Mouse (Mus musculus): Measurements from ENCODE around the gene Mavs. TPM values are rescaled to one million over a fixed set of nuclear protein-coding genes. Genes with fewer than 3 reads are reported as not detected.

Mavs gene
- polyA plus RNA-seq, 1 experiment: 80.8 TPM

- H3K27me3 ChIP-seq (ENCODE audit: control insufficient read depth, insufficient read depth, low read length): no peaks in the 10 kb centered on the region
- no peak overlapping the region for H3K4me3 ChIP-seq (ENCODE audit: low read depth, low read length)
- H3K36me3 ChIP-seq (ENCODE audit: control insufficient read depth, insufficient read depth, low read length): peaks cover 49% of the 10 kb centered on the region
- no peaks in the 10 kb centered on the region for H3K4me1 ChIP-seq (ENCODE audit: control insufficient read depth, insufficient read depth, insufficient read length, low read length)
- no peak for TF ChIP-seq CTCF (IDR thresholded peaks at IDR 0.05; ENCODE audit: extremely low read depth, insufficient read length, insufficient replicate concordance, low read depth, low read length)
- no peak for TF ChIP-seq POLR2A (IDR thresholded peaks at IDR 0.05; ENCODE audit: low read depth, low read length)
- WGBS: 85% methylated on average over 5 of the region's 5 CpGs
- H3K27ac ChIP-seq (ENCODE audit: insufficient read depth, low read depth, low read length): no peak overlapping the region
Observed at GRCm38 (mm10) chr2:131276722-131277121, 42.9 kb downstream of the Mavs start.

- 88% methylated on average over 1 of the region's 1 CpGs for WGBS
- Histone ChIP-seq H3K27me3 (ENCODE audit: control insufficient read depth, insufficient read depth, low read length) (no peaks in the 10 kb centered on the region), H3K4me3 (ENCODE audit: low read depth, low read length) (no peak overlapping the region), H3K4me1 (ENCODE audit: control insufficient read depth, insufficient read depth, insufficient read length, low read length) (no peaks in the 10 kb centered on the region), H3K36me3 (ENCODE audit: control insufficient read depth, insufficient read depth, low read length) (peaks cover 37% of the 10 kb centered on the region), H3K27ac (ENCODE audit: insufficient read depth, low read depth, low read length) (no peak overlapping the region)
- TF ChIP-seq POLR2A (IDR thresholded peaks at IDR 0.05; ENCODE audit: low read depth, low read length): no peak
- no peak for TF ChIP-seq CTCF (IDR thresholded peaks at IDR 0.05; ENCODE audit: extremely low read depth, insufficient read length, insufficient replicate concordance, low read depth, low read length)
Observed at GRCm38 (mm10) chr2:131281596-131281995, 47.7 kb downstream of the Mavs start.

DNA sequence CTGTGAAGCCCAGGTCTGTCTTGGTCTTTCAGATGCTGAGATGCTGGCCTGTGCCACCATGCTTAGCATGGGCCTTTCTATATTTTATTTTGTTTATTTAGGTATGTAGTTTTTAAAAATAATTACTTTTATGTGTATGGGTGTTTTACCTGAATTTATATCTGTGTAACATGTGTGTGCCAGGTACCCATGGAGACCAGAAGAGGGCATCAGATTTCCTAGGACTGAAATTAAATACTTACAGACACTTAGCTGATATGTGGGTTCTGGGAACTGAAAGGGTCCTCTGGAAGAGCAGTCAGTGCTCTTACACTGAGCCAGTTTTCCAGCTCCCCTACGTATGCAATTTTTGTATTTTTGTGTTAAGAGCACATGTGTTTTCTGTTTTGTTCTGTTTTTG is 52.4 kb downstream of the Mavs start:
- Histone ChIP-seq H3K4me1 (ENCODE audit: control insufficient read depth, insufficient read depth, insufficient read length, low read length) (no peaks in the 10 kb centered on the region), H3K36me3 (ENCODE audit: control insufficient read depth, insufficient read depth, low read length) (peaks cover 38% of the 10 kb centered on the region), H3K27ac (ENCODE audit: insufficient read depth, low read depth, low read length) (no peak overlapping the region), H3K27me3 (ENCODE audit: control insufficient read depth, insufficient read depth, low read length) (no peaks in the 10 kb centered on the region), H3K4me3 (ENCODE audit: low read depth, low read length) (no peak overlapping the region)
- 90% methylated on average over 1 of the region's 1 CpGs for WGBS
- TF ChIP-seq CTCF (IDR thresholded peaks at IDR 0.05; ENCODE audit: extremely low read depth, insufficient read length, insufficient replicate concordance, low read depth, low read length) (no peak), POLR2A (IDR thresholded peaks at IDR 0.05; ENCODE audit: low read depth, low read length) (no peak)

GRCm38 (mm10) chr2:131290669-131291068 is 56.8 kb downstream of the Mavs start:
- Histone ChIP-seq H3K4me1 (ENCODE audit: control insufficient read depth, insufficient read depth, insufficient read length, low read length) (no peaks in the 10 kb centered on the region), H3K27me3 (ENCODE audit: control insufficient read depth, insufficient read depth, low read length) (no peaks in the 10 kb centered on the region), H3K36me3 (ENCODE audit: control insufficient read depth, insufficient read depth, low read length) (peaks cover 59% of the 10 kb centered on the region), H3K4me3 (ENCODE audit: low read depth, low read length) (no peak overlapping the region), H3K27ac (ENCODE audit: insufficient read depth, low read depth, low read length) (no peak overlapping the region)
- no peak for TF ChIP-seq CTCF (IDR thresholded peaks at IDR 0.05; ENCODE audit: extremely low read depth, insufficient read length, insufficient replicate concordance, low read depth, low read length)
- no peak for TF ChIP-seq POLR2A (IDR thresholded peaks at IDR 0.05; ENCODE audit: low read depth, low read length)

DNA sequence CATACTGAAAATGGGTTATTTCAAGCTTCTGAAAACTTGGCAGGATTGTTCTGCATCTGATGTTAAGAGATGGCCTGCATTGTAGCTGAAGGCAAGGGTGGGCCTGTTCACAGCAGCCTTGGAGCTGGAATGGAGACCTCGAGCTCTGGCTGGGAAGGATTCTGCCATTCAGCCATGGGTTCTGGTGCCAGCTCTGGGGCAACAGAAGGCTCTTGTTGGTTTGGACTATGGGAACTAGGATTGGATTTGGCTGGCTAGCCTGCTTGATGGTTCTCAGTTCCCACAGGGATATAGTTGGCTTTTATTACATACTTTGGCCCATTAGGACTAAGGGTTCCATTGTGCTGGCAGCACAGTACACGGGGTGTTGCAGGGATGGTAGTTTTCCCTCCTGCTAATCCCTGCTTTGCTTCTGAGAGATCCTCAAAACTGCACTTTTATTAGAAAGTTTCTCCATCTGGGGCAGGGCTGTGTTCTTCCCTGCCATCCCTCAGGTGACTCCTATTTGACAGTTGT is 62.9 kb downstream of the Mavs start:
- H3K4me1 ChIP-seq (ENCODE audit: control insufficient read depth, insufficient read depth, insufficient read length, low read length): no peaks in the 10 kb centered on the region
- no peak overlapping the region for H3K4me3 ChIP-seq (ENCODE audit: low read depth, low read length)
- H3K27me3 ChIP-seq (ENCODE audit: control insufficient read depth, insufficient read depth, low read length): no peaks in the 10 kb centered on the region
- H3K36me3 ChIP-seq (ENCODE audit: control insufficient read depth, insufficient read depth, low read length): peaks cover 48% of the 10 kb centered on the region
- TF ChIP-seq POLR2A (IDR thresholded peaks at IDR 0.05; ENCODE audit: low read depth, low read length) (no peak), CTCF (IDR thresholded peaks at IDR 0.05; ENCODE audit: extremely low read depth, insufficient read length, insufficient replicate concordance, low read depth, low read length) (no peak)
- no peak overlapping the region for H3K27ac ChIP-seq (ENCODE audit: insufficient read depth, low read depth, low read length)
- WGBS: 92% methylated on average over 2 of the region's 2 CpGs

Other genes with a start within 250 kb of the Mavs start
- 11.1 and 17.0 TPM in 2 replicates for gene Gfra4, start 191.0 kb upstream of the Mavs start, polyA plus RNA-seq (2012; rRNA removed)
- gene Adam33, start 170.2 kb upstream of the Mavs start, polyA plus RNA-seq (2012; rRNA removed): 12.4 and 13.1 TPM in 2 replicates
- 1.9 and 2.7 TPM in 2 replicates for gene Siglec1, start 147.3 kb upstream of the Mavs start, polyA plus RNA-seq (2012; rRNA removed)
- 2.2 and 3.3 TPM in 2 replicates for gene Hspa12b, start 106.8 kb upstream of the Mavs start, polyA plus RNA-seq (2012; rRNA removed)
- gene Gm11037, start 100.6 kb upstream of the Mavs start, polyA plus RNA-seq (2012; rRNA removed): not detected in 2 replicates
- 52.3 and 57.2 TPM in 2 replicates for gene 1700037H04Rik, start 74.0 kb upstream of the Mavs start, polyA plus RNA-seq (2012; rRNA removed)
- 57.7 and 95.1 TPM in 2 replicates for gene Cenpb, start 54.0 kb upstream of the Mavs start, polyA plus RNA-seq (2012; rRNA removed)
- gene Cdc25b, start 47.1 kb upstream of the Mavs start, polyA plus RNA-seq (2012; rRNA removed): 11.6 and 22.4 TPM in 2 replicates
- gene Spef1, start 46.8 kb upstream of the Mavs start, polyA plus RNA-seq (2012; rRNA removed): 5.6 and 8.2 TPM in 2 replicates
- 37.1 and 90.0 TPM in 2 replicates for gene Ap5s1, start 27.0 kb upstream of the Mavs start, polyA plus RNA-seq (2012; rRNA removed)
- 6.6 and 11.1 TPM in 2 replicates for gene Pank2, start 28.4 kb downstream of the Mavs start, polyA plus RNA-seq (2012; rRNA removed)
- 1.0 and 3.9 TPM in 2 replicates for gene Rnf24, start 118.8 kb downstream of the Mavs start, polyA plus RNA-seq (2012; rRNA removed)